In genomic region chr2:103625349-103625932, GRCm38 (mm10) we compare ENCODE assay signal across 8 mouse cellular contexts. TPM values are rescaled to one million over a fixed set of nuclear protein-coding genes. Genes with fewer than 3 reads are reported as not detected.
DNase-seq lines count a peak whose midpoint lies in the region; ATAC-seq and TF ChIP-seq lines count a peak whose summit lies in the region.
"Had no signal": no experiment of that assay in that cellular context is flagged by ENCODE, and none has a peak within 500 bp of the region (broad histone marks: within the 10 kb centered on the region; RNA-seq: fewer than 3 reads in every experiment).

No protein-coding gene starts in this region.

- DNase-seq in brain, embryonic 14.5 days (ENCODE audit: low read depth), result peak; percentile 93
- DNase-seq in midbrain, embryonic 10.5 days (ENCODE audit: low spot score), result peak; percentile 86
- no peak for DNase-seq in layer of hippocampus, adult 9-11 months
- no peak for DNase-seq in adrenal gland, adult 2 months

- peak overlapping the region; percentile 88 for H3K27ac ChIP-seq in hindbrain, embryonic 13.5 days
- peak overlapping the region; percentile 83 for H3K27ac ChIP-seq in midbrain, embryonic 10.5 days (replicated peaks)
- H3K27ac ChIP-seq: limb, embryonic 15.5 days had no signal

- H3K4me2 ChIP-seq in hindbrain, embryonic 13.5 days, result peak overlapping the region; percentile 23; the same call in 1 of the 2 replicates
- H3K4me2 ChIP-seq: limb, embryonic 15.5 days had no signal

- H3K4me3 ChIP-seq in hindbrain, embryonic 13.5 days, result no peak overlapping the region
- H3K4me3 ChIP-seq in midbrain, embryonic 10.5 days, result peak overlapping the region; percentile 33
- H3K4me3 ChIP-seq: limb, embryonic 15.5 days had no signal

- no peak for TF ChIP-seq CTCF in brain, embryonic 14.5 days (IDR thresholded peaks at IDR 0.05; ENCODE audit: borderline replicate concordance, extremely low read depth, insufficient read depth, insufficient read length)

- TF ChIP-seq POLR2A in brain, embryonic 14.5 days (IDR thresholded peaks at IDR 0.05; ENCODE audit: borderline replicate concordance, extremely low read depth, insufficient read depth, insufficient read length, poor library complexity, severe bottlenecking), result no peak

- 7% methylated on average over 7 of the region's 7 CpGs for WGBS in hindbrain, embryonic 13.5 days
- WGBS in midbrain, embryonic 10.5 days, result 15% methylated on average over 7 of the region's 7 CpGs

- H3K36me3 ChIP-seq in hindbrain, embryonic 13.5 days, result no peaks in the 10 kb centered on the region
- no peaks in the 10 kb centered on the region for H3K36me3 ChIP-seq in midbrain, embryonic 10.5 days
- H3K36me3 ChIP-seq: limb, embryonic 15.5 days had no signal

- peak overlapping the region; percentile 14; the same call in 1 of the 2 replicates for H3K9ac ChIP-seq in hindbrain, embryonic 13.5 days
- H3K9ac ChIP-seq: limb, embryonic 15.5 days had no signal

- peaks cover 57% of the 10 kb centered on the region for H3K4me1 ChIP-seq in hindbrain, embryonic 13.5 days (replicated peaks)
- peaks cover 73% of the 10 kb centered on the region for H3K4me1 ChIP-seq in midbrain, embryonic 10.5 days

- H3K9me3 ChIP-seq in hindbrain, embryonic 13.5 days, result no peaks in the 10 kb centered on the region
- H3K9me3 ChIP-seq in midbrain, embryonic 10.5 days (replicated peaks), result no peaks in the 10 kb centered on the region
- H3K9me3 ChIP-seq: limb, embryonic 15.5 days had no signal

- peak; percentile 22 for ATAC-seq in CD4-positive, CD25-positive, alpha-beta regulatory T cell, adult 4 months
- peak; percentile 87 for ATAC-seq in hindbrain, embryonic 13.5 days (ENCODE audit: low FRiP score)
- no peak for ATAC-seq in activated CD4-positive, CD25-positive, alpha-beta regulatory T cell, adult 4 months

- H3K27me3 ChIP-seq in hindbrain, embryonic 13.5 days, result no peaks in the 10 kb centered on the region
- H3K27me3 ChIP-seq in midbrain, embryonic 10.5 days (ENCODE audit: low read depth, poor library complexity, severe bottlenecking), result peaks cover 20% of the 10 kb centered on the region
- H3K27me3 ChIP-seq: limb, embryonic 15.5 days had no signal

RNA-seq across cellular contexts. Expression of gene Abtb2, which starts 59.3 kb away (rescaled TPM):
- 1 to 10 TPM; 6.1 to 9.8 TPM for polyA plus RNA-seq in CD4-positive, CD25-positive, alpha-beta regulatory T cell, adult 4 months (2017; shearing (Covaris generic))
- polyA plus RNA-seq in brain, embryonic 14.5 days (2012; rRNA removed), result 14.3 and 16.7 TPM in 2 replicates
- polyA plus RNA-seq in hindbrain, embryonic 13.5 days (2015; fragmentation: Nextera tagmentation; extraction: Ambion mirVana), result 10.9 and 13.1 TPM in 2 replicates
- 11.5 and 14.9 TPM in 2 replicates for polyA plus RNA-seq in midbrain, embryonic 10.5 days (2016; fragmentation: Nextera tagmentation; extraction: Ambion mirVana)
- 10 to 100 TPM in 1 of 2 experiments, 1 to 10 TPM in 1; 9.0 to 10.9 TPM for polyA plus RNA-seq in activated CD4-positive, CD25-positive, alpha-beta regulatory T cell, adult 4 months (2017; shearing (Covaris generic))
- 10 to 100 TPM in 1 of 2 experiments, 1 to 10 TPM in 1; 6.3 to 36.7 TPM for total RNA-seq in adrenal gland, adult 2 months (2021)
- 46.1 and 72.3 TPM in 2 replicates for polyA plus RNA-seq in adrenal gland, adult 2 months (2012; rRNA removed)

Comparison
In these comparisons a context has a peak if more than half of its experiments do, and no peak if none do; other contexts are left out.
1. DNase-seq: peak in brain, embryonic 14.5 days (single experiment) and midbrain, embryonic 10.5 days (single experiment); none in layer of hippocampus, adult 9-11 months (single experiment) and adrenal gland, adult 2 months (single experiment).